Mouse (Mus musculus) c-Kit-positive CD71-positive TER-119-positive erythroid progenitor cells, embryonic 14.5 days (primary cell): ENCODE data around the gene Havcr2.
"Not testable (repeated sequence)": the region's sequence is repeated elsewhere in the genome, so short reads cannot be mapped to it uniquely, and the experiment has no call there.

Experiments used
- DNase-seq: peaks from one replicate; pipeline ENCODE4 v3.0.0-alpha.2; 2013; ENCODE audit warnings: low spot score

The Havcr2 gene

GRCm38 (mm10) chr11:46459960-46460359 is 5.2 kb downstream of the Havcr2 start:
- no peak for DNase-seq

GRCm38 (mm10) chr11:46461362-46461761 is 6.6 kb downstream of the Havcr2 start:
- no peak for DNase-seq

- no peak for DNase-seq
These were observed 7.2 kb downstream of the Havcr2 start for GRCm38 (mm10) chr11:46461931-46462330.

- no peak for DNase-seq
These were observed 12.1 kb downstream of the Havcr2 start for GRCm38 (mm10) chr11:46466878-46467277.

- DNase-seq, result no peak
These were observed 19.5 kb downstream of the Havcr2 start for GRCm38 (mm10) chr11:46474220-46474619.

- DNase-seq, result no peak
These were observed 24.6 kb downstream of the Havcr2 start for GRCm38 (mm10) chr11:46479311-46479710.

- DNase-seq, result no peak
These were observed 25.8 kb downstream of the Havcr2 start for GRCm38 (mm10) chr11:46480517-46480916.

GRCm38 (mm10) chr11:46488231-46488630 is 33.5 kb downstream of the Havcr2 start:
- DNase-seq, result no peak

- DNase-seq, result no peak
These were observed 33.9 kb downstream of the Havcr2 start for GRCm38 (mm10) chr11:46488650-46489049.

- no peak for DNase-seq
These were observed 52.4 kb downstream of the Havcr2 start for GRCm38 (mm10) chr11:46507146-46507545.

- no peak for DNase-seq
These were observed 55.2 kb downstream of the Havcr2 start for GRCm38 (mm10) chr11:46509900-46510299.

GRCm38 (mm10) chr11:46521341-46521740 is 66.6 kb downstream of the Havcr2 start:
- not testable (repeated sequence) for DNase-seq

- DNase-seq, result no peak
These were observed 68.0 kb downstream of the Havcr2 start for GRCm38 (mm10) chr11:46522719-46523118.

- DNase-seq, result no peak
These were observed 69.2 kb downstream of the Havcr2 start, which contains the start of gene Gm12169 for GRCm38 (mm10) chr11:46523912-46524311. Gene Gm12169, plus strand, starts transcription at chr11:46524212.

- no peak for DNase-seq
These were observed 75.4 kb downstream of the Havcr2 start for GRCm38 (mm10) chr11:46530149-46530548.
